Mouse (Mus musculus) frontal cortex, postnatal 36 days (tissue): ENCODE data around the gene Dcaf15.

Experiments used
- DNase-seq, 2 experiments: peaks; one replicate each; pipeline ENCODE4 v3.0.0; 2022; ENCODE audit warnings: low spot score in 2 of 2

The Dcaf15 gene

GRCm38 (mm10) chr8:84066291-84066930 lies 38.2 kb downstream of the Dcaf15 start, which contains the start of gene Rfx1:
Rfx1 (plus strand) TSS chr8:84066834.
- DNase-seq, result peak; percentile 99 to 100

- DNase-seq, result no peak
Observed at GRCm38 (mm10) chr8:84065457-84066072, 39.0 kb downstream of the Dcaf15 start.

- DNase-seq, result no peak
Observed at GRCm38 (mm10) chr8:84065037-84065436, 39.5 kb downstream of the Dcaf15 start, which contains the start of gene Gm10643. Gm10643 (minus strand) TSS chr8:84065137.

GRCm38 (mm10) chr8:84063861-84064610 lies 40.5 kb downstream of the Dcaf15 start:
- no peak for DNase-seq

GRCm38 (mm10) chr8:84060245-84060644 lies 44.3 kb downstream of the Dcaf15 start:
- DNase-seq, result no peak

- DNase-seq, result no peak
Observed at GRCm38 (mm10) chr8:84059226-84059625, 45.3 kb downstream of the Dcaf15 start.

- DNase-seq, result no peak
Observed at GRCm38 (mm10) chr8:84057827-84058226, 46.7 kb downstream of the Dcaf15 start.

GRCm38 (mm10) chr8:84053229-84053628 lies 51.3 kb downstream of the Dcaf15 start:
- DNase-seq, result no peak

GRCm38 (mm10) chr8:84052746-84053145 lies 51.8 kb downstream of the Dcaf15 start:
- DNase-seq, result no peak

- DNase-seq, result no peak
Observed at GRCm38 (mm10) chr8:84048171-84048570, 56.4 kb downstream of the Dcaf15 start.
